Mouse (Mus musculus) lung, embryonic 15.5 days (tissue): ENCODE results near the gene Trio. TPM values are rescaled to one million over a fixed set of nuclear protein-coding genes. Genes with fewer than 3 reads are reported as not detected.

Experiments used
- ATAC-seq: fragments of 200-750 bp; cut with Nextera tagmentation; 2 replicates; pipeline ENCODE4 v1.8.0; 2017; ENCODE audit warnings: moderate number of reproducible peaks, borderline replicate concordance; ENCODE audit not compliant: low FRiP score, low TSS enrichment; ENCODE audit errors: extremely low read depth
- H3K27ac ChIP-seq: fragments of 300-500 bp; sonication (generic); 2 replicates; pipeline ENCODE4 v1.5.1; 2015; ENCODE audit warnings: moderate library complexity, mild to moderate bottlenecking, inconsistent platforms
- H3K27me3 ChIP-seq: fragments of 300-500 bp; sonication (generic); 2 replicates; pipeline ENCODE4 v1.6.1; 2015; ENCODE audit warnings: inconsistent platforms
- H3K36me3 ChIP-seq: fragments of 300-500 bp; sonication (generic); 2 replicates; pipeline ENCODE4 v1.6.1; 2015; ENCODE audit warnings: inconsistent platforms
- H3K4me1 ChIP-seq: fragments of 300-500 bp; sonication (generic); 2 replicates; pipeline ENCODE4 v1.6.1; 2015; ENCODE audit warnings: inconsistent platforms
- H3K4me2 ChIP-seq: fragments of 300-500 bp; sonication (generic); 2 replicates; pipeline ENCODE4 v1.6.1; 2015; ENCODE audit warnings: inconsistent platforms, mild to moderate bottlenecking, moderate library complexity
- H3K4me3 ChIP-seq: fragments of 300-500 bp; sonication (generic); 2 replicates; pipeline ENCODE4 v1.5.1; 2015; ENCODE audit warnings: mild to moderate bottlenecking, inconsistent platforms
- H3K9ac ChIP-seq: fragments of 300-500 bp; sonication (generic); 2 replicates; pipeline ENCODE4 v1.6.1; 2015; ENCODE audit warnings: inconsistent platforms
- H3K9me3 ChIP-seq: fragments of 300-500 bp; sonication (generic); 2 replicates; pipeline ENCODE4 v1.6.1; 2016; ENCODE audit warnings: inconsistent platforms
- WGBS: fragments of 180-500 bp; shearing (Covaris S2); methylation state at CpG from one replicate; pipeline ENCODE4 v1.1.7; 2015; 5-methylcytosine and 5-hydroxymethylcytosine counted together
- polyA plus RNA-seq: library from polyadenylated mRNA; unstranded; fragments of >200 nt; fragmentation: Nextera tagmentation; extraction: Ambion mirVana; gene quantifications from 2 replicates; pipeline ENCODE4 v1.2.1, GENCODE M21; 2015

Gene Trio
- polyA plus RNA-seq, 1 experiment from 2014 or later: 18.7 TPM

- Histone ChIP-seq H3K27ac (peak overlapping the region; percentile 44; the same call in 1 of the 2 replicates), H3K27me3 (no peaks in the 10 kb centered on the region), H3K4me2 (no peak overlapping the region), H3K9me3 (no peaks in the 10 kb centered on the region), H3K4me1 (peaks cover 10% of the 10 kb centered on the region), H3K9ac (no peak overlapping the region), H3K4me3 (no peak overlapping the region), H3K36me3 (peaks cover 54% of the 10 kb centered on the region)
- peak; percentile 62; the same call in 1 of the 2 replicates for ATAC-seq
- 65% methylated on average over 7 of the region's 7 CpGs for WGBS
Observed at GRCm38 (mm10) chr15:27771581-27771980, 254.1 kb downstream of the Trio start.

DNA sequence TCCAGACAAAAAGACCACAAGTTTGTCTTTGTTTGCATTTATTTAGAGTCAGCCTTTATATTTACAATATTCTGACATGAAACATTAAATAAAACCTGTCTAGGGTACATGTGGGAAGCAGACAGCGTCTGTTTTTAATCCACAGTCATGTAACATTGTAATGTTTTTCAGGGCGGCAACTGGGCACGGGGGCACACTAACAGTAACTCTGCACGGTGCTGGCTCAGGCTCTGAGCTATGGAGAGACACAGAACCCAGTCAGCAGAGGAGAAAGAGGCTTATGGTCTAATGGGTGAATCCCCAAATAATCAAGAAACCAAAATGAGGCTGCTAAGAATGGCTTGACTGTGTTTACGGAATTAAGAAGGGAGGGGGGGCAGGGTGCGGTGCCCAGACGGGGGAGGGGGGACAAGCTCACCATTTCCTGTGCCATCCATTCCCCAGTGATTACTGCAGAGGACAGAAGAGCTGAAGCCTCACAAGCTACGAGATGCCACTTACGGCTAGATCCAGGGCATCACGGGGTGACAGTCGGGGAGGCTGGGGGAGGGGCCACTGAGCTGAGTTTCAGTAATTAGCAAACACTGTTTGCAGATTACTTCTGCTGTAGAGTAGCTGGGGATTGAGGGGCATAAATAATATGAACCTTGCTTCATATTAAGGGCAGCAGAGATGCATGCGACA is 255.0 kb downstream of the Trio start:
- no peak for ATAC-seq
- 54% methylated on average over 12 of the region's 12 CpGs for WGBS

GRCm38 (mm10) chr15:27761416-27761815 is 264.2 kb downstream of the Trio start:
- 84% methylated on average over 3 of the region's 3 CpGs for WGBS
- peaks cover 62% of the 10 kb centered on the region for H3K36me3 ChIP-seq

More for the DNA sequence above, 255.0 kb downstream of the Trio start:
- Histone ChIP-seq H3K27ac (no peak overlapping the region), H3K4me1 (peaks cover 9% of the 10 kb centered on the region; the same call in 1 of the 2 replicates), H3K4me3 (no peak overlapping the region), H3K4me2 (no peak overlapping the region), H3K9ac (no peak overlapping the region), H3K27me3 (no peaks in the 10 kb centered on the region), H3K9me3 (no peaks in the 10 kb centered on the region), H3K36me3 (peaks cover 62% of the 10 kb centered on the region)

GRCm38 (mm10) chr15:27760655-27761054 is 265.0 kb downstream of the Trio start:
- no peaks in the 10 kb centered on the region for H3K27me3 ChIP-seq
- no peak overlapping the region for H3K9ac ChIP-seq
- H3K4me1 ChIP-seq: 0 out of 2 replicates have a peak, but pooled peaks cover 2% of the 10 kb centered on the region
- no peak overlapping the region for H3K4me2 ChIP-seq
- peaks cover 61% of the 10 kb centered on the region for H3K36me3 ChIP-seq
- no peaks in the 10 kb centered on the region for H3K9me3 ChIP-seq
- H3K4me3 ChIP-seq: no peak overlapping the region
- peak overlapping the region; percentile 46; the same call in 1 of the 2 replicates for H3K27ac ChIP-seq
- no peak for ATAC-seq
- WGBS: 47% methylated on average over 1 of the region's 1 CpGs

More at GRCm38 (mm10) chr15:27761416-27761815, 264.2 kb downstream of the Trio start:
- no peak overlapping the region for H3K9ac ChIP-seq
- ATAC-seq: no peak
- H3K4me3 ChIP-seq: no peak overlapping the region
- H3K4me1 ChIP-seq: 0 out of 2 replicates have a peak, but pooled peaks cover 2% of the 10 kb centered on the region
- H3K4me2 ChIP-seq: no peak overlapping the region
- H3K27ac ChIP-seq: no peak overlapping the region
- H3K27me3 ChIP-seq: no peaks in the 10 kb centered on the region
- H3K9me3 ChIP-seq: no peaks in the 10 kb centered on the region

DNA sequence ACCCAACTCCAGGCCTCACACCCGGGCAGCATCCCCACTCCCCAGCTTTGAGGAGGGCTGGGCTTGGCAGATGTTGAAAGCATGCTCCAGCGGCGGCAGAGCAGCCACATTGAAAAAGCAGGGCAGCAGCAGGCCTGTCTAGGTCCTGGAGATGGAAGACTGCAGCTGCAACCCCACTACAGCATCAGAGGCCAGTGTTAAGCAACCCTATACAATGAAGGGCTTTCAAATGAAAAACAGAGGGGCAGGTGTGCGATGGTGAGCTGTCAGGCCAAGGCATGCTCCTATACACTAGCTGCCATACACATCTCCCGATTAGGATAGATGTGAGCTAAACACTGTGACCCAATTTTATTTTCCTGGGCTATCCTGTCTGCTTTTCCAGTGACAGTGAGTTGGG is 265.8 kb downstream of the Trio start:
- Histone ChIP-seq H3K4me3 (no peak overlapping the region), H3K27me3 (no peaks in the 10 kb centered on the region), H3K36me3 (peaks cover 61% of the 10 kb centered on the region), H3K9ac (no peak overlapping the region), H3K4me1 (0 out of 2 replicates have a peak, but pooled peaks cover 2% of the 10 kb centered on the region), H3K4me2 (no peak overlapping the region), H3K27ac (no peak overlapping the region; the same call in 1 of the 2 replicates), H3K9me3 (no peaks in the 10 kb centered on the region)
- 67% methylated on average over 5 of the region's 5 CpGs for WGBS
- ATAC-seq: no peak

- Histone ChIP-seq H3K4me2 (no peak overlapping the region), H3K36me3 (peaks cover 59% of the 10 kb centered on the region), H3K27ac (no peak overlapping the region), H3K27me3 (no peaks in the 10 kb centered on the region), H3K4me1 (0 out of 2 replicates have a peak, but pooled peaks cover 2% of the 10 kb centered on the region), H3K4me3 (no peak overlapping the region), H3K9me3 (no peaks in the 10 kb centered on the region), H3K9ac (no peak overlapping the region)
- 38% methylated on average over 6 of the region's 6 CpGs for WGBS
- no peak for ATAC-seq
Observed at GRCm38 (mm10) chr15:27758680-27759079, 267.0 kb downstream of the Trio start.

DNA sequence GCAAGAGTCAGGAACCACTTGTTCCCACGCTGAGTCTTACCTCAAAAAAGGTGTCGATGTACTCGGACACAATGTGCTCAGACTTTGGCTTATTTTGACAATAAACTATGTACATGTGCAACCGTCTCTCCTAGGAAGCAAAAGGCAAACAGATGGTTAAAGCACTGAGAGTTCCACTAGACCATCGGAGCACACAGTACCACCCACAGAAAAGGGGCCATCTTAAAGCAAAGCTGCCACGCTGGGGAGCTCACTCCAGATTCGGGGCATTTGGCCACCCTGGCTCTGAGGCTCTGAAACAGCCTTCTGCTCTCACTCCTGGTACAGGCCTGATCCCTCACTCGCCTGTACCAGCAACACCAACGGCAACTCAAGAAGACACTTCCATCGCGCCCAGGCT is 269.2 kb downstream of the Trio start:
- Histone ChIP-seq H3K9ac (no peak overlapping the region), H3K4me1 (0 out of 2 replicates have a peak, but pooled peaks cover 2% of the 10 kb centered on the region), H3K27me3 (no peaks in the 10 kb centered on the region), H3K4me3 (no peak overlapping the region), H3K27ac (no peak overlapping the region), H3K36me3 (peaks cover 54% of the 10 kb centered on the region), H3K4me2 (no peak overlapping the region), H3K9me3 (no peaks in the 10 kb centered on the region)
- ATAC-seq: no peak
- WGBS: 88% methylated on average over 11 of the region's 11 CpGs

- 63% methylated on average over 7 of the region's 7 CpGs for WGBS
- H3K27me3 ChIP-seq: no peaks in the 10 kb centered on the region
- H3K27ac ChIP-seq: peak overlapping the region; percentile 43; the same call in 1 of the 2 replicates
- H3K9ac ChIP-seq: no peak overlapping the region
- H3K4me3 ChIP-seq: no peak overlapping the region
- 0 out of 2 replicates have a peak, but pooled peaks cover 2% of the 10 kb centered on the region for H3K4me1 ChIP-seq
- no peak overlapping the region for H3K4me2 ChIP-seq
- no peaks in the 10 kb centered on the region for H3K9me3 ChIP-seq
- H3K36me3 ChIP-seq: peaks cover 57% of the 10 kb centered on the region
- no peak for ATAC-seq
Observed at GRCm38 (mm10) chr15:27754571-27755260, 270.9 kb downstream of the Trio start.

GRCm38 (mm10) chr15:27753923-27754322 is 271.7 kb downstream of the Trio start:
- no peaks in the 10 kb centered on the region for H3K9me3 ChIP-seq
- H3K9ac ChIP-seq: no peak overlapping the region
- H3K4me1 ChIP-seq: 0 out of 2 replicates have a peak, but pooled peaks cover 2% of the 10 kb centered on the region
- H3K4me3 ChIP-seq: no peak overlapping the region
- no peak for ATAC-seq
- no peaks in the 10 kb centered on the region for H3K27me3 ChIP-seq
- no peak overlapping the region for H3K27ac ChIP-seq
- peaks cover 59% of the 10 kb centered on the region for H3K36me3 ChIP-seq
- 61% methylated on average over 5 of the region's 5 CpGs for WGBS
- no peak overlapping the region for H3K4me2 ChIP-seq

- Histone ChIP-seq H3K4me3 (no peak overlapping the region), H3K27me3 (no peaks in the 10 kb centered on the region), H3K9me3 (no peaks in the 10 kb centered on the region), H3K9ac (no peak overlapping the region), H3K36me3 (peaks cover 61% of the 10 kb centered on the region), H3K4me1 (no peaks in the 10 kb centered on the region), H3K27ac (no peak overlapping the region), H3K4me2 (no peak overlapping the region)
- ATAC-seq: no peak
- WGBS: 75% methylated on average over 7 of the region's 7 CpGs
Observed at GRCm38 (mm10) chr15:27752677-27753342, 272.8 kb downstream of the Trio start.

DNA sequence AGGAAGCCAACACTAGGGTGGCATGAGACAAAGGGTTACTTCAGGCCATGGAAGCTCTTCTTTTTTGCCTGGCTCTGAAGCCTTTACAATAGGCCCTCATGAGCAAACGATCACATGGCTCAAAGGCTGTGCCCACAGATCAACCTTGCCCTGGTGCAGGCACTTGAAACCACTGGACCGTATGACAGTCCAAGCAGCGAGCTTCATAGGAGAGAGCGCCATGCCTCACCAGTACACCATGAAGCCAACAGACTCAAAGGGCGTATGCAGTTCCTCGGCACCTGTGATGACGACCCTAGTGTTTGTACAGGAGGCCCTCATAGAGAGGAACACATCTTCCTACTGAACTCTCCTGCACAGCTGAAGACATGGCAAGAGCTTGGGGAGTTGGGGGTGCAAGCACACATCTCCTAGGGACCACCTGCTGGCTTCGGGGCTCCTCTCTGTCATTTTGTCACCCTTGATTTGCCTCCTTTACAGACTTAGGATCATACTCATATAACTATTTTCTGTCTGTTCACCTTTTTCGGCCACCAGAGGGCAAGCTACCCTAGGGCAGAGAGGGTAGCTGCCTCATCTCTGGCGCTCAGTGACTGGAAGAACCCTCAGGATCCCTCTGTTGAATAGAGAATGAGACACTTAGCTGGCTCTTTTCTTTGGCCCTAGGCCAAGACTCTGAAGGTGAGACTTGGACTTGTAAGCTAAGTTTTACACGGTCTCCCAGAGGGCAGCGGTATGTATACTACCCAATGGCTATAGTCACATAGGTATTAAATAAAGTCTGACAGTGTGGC is 273.8 kb downstream of the Trio start:
- no peak overlapping the region for H3K27ac ChIP-seq
- peaks cover 59% of the 10 kb centered on the region for H3K36me3 ChIP-seq
- H3K9ac ChIP-seq: no peak overlapping the region
- H3K4me2 ChIP-seq: no peak overlapping the region
- WGBS: 69% methylated on average over 12 of the region's 12 CpGs
- ATAC-seq: peak; percentile 43; the same call in 1 of the 2 replicates
- H3K9me3 ChIP-seq: no peaks in the 10 kb centered on the region
- H3K4me1 ChIP-seq: no peaks in the 10 kb centered on the region
- H3K4me3 ChIP-seq: no peak overlapping the region
- H3K27me3 ChIP-seq: no peaks in the 10 kb centered on the region
